Comparison of ENCODE assay signal across 25 mouse cellular contexts in the genomic region with DNA sequence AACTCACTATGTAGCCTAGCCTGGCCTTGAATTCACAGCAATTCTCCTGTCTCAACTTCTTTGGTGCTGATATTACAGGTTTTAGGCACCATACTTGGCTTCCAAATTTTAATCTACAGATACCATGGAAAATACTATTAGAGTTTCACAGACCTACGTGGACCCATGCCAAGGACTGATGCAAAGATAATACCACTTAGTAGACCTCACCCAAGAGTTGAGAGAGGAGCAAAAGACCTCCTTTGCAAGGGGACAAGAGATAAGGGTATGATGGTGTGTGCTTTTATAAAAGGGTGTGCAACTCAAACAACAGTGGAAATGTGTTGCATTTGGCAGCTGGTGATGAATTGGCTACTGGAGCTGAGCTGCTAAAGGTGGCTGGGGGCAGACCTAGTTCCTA.
"Had no signal": no experiment of that assay in that cellular context is flagged by ENCODE, and none has a peak within 500 bp of the region (broad histone marks: within the 10 kb centered on the region; RNA-seq: fewer than 3 reads in every experiment).

No protein-coding gene starts in this region.

- H3K9me3 ChIP-seq: embryonic facial prominence, embryonic 10.5 days; embryonic facial prominence, embryonic 12.5 days; embryonic facial prominence, embryonic 13.5 days; embryonic facial prominence, embryonic 15.5 days; forebrain, embryonic 10.5 days; forebrain, embryonic 12.5 days; forebrain, embryonic 13.5 days; forebrain, embryonic 15.5 days had no signal

- H3K4me1 ChIP-seq: embryonic facial prominence, embryonic 10.5 days; embryonic facial prominence, embryonic 12.5 days; embryonic facial prominence, embryonic 13.5 days; embryonic facial prominence, embryonic 15.5 days; forebrain, embryonic 10.5 days; forebrain, embryonic 12.5 days; forebrain, embryonic 13.5 days; forebrain, embryonic 15.5 days had no signal

- DNase-seq: cerebellum, adult 9-10 months; cerebellum, adult 9-11 months; cerebellum, postnatal 10 days; cerebellum, postnatal 14 days; cerebellum, postnatal 25 days; cerebellum, postnatal 36 days; embryo, embryonic 11 days; forebrain, postnatal 0 days; gastrocnemius, adult 2 months; gastrocnemius, postnatal 10 days; gastrocnemius, postnatal 14 days; gastrocnemius, postnatal 25 days; gastrocnemius, postnatal 36 days; heart, adult 11 months; heart, adult 18-20 months; heart, adult 2 months had no signal

- H3K36me3 ChIP-seq: embryonic facial prominence, embryonic 10.5 days; embryonic facial prominence, embryonic 12.5 days; embryonic facial prominence, embryonic 13.5 days; embryonic facial prominence, embryonic 15.5 days; forebrain, embryonic 10.5 days; forebrain, embryonic 12.5 days; forebrain, embryonic 15.5 days had no signal

- H3K9ac ChIP-seq: embryonic facial prominence, embryonic 12.5 days; embryonic facial prominence, embryonic 13.5 days; embryonic facial prominence, embryonic 15.5 days; forebrain, embryonic 12.5 days; forebrain, embryonic 13.5 days; forebrain, embryonic 15.5 days; forebrain, postnatal 0 days had no signal

- H3K4me3 ChIP-seq: embryonic facial prominence, embryonic 10.5 days; embryonic facial prominence, embryonic 12.5 days; embryonic facial prominence, embryonic 13.5 days; embryonic facial prominence, embryonic 15.5 days; erythroblast, embryonic 14.5 days; forebrain, embryonic 10.5 days; forebrain, embryonic 12.5 days; forebrain, embryonic 13.5 days; forebrain, embryonic 15.5 days; gastrocnemius, adult 2 months; heart, adult 2 months had no signal

- H3K27ac ChIP-seq: embryonic facial prominence, embryonic 10.5 days; embryonic facial prominence, embryonic 12.5 days; embryonic facial prominence, embryonic 13.5 days; embryonic facial prominence, embryonic 15.5 days; forebrain, embryonic 10.5 days; forebrain, embryonic 12.5 days; forebrain, embryonic 13.5 days; forebrain, embryonic 15.5 days; gastrocnemius, adult 2 months; heart, adult 2 months had no signal

- H3K27me3 ChIP-seq: embryonic facial prominence, embryonic 12.5 days; embryonic facial prominence, embryonic 13.5 days; embryonic facial prominence, embryonic 15.5 days; forebrain, embryonic 12.5 days; forebrain, embryonic 13.5 days; forebrain, embryonic 15.5 days had no signal
